In the genomic region with DNA sequence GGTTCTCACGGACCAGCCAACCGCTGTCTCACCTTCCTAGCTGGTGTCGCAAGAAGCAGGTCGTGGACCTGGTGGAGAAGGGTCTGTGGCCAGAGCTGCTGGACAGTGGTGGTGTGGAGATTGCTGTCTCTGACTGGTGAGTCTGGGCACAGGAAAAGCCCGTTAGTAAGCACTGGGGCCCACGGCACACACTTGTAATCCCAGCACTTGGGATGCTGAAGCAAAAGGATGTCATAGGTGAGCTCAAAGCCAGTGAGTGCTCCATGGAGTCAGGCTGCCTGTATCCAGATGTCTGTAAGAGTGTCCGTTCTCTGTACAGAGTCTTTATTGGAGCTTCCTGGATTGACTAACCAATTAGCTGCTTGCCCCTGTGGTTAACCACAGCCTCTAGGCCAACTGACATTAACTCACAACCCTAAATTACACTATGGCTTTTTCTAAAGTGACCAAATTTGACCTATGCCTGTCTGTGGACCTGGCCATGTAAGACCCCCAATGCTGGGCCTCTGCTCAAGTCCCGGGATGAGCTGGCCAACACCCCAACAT, we compare ENCODE assay signal across 14 mouse cellular contexts. TPM values are rescaled to one million over a fixed set of nuclear protein-coding genes. Genes with fewer than 3 reads are reported as not detected.
A peak's percentile ranks its signal among the peaks of the same experiment; 100 is the strongest.
DNase-seq lines count a peak whose midpoint lies in the region; ATAC-seq and TF ChIP-seq lines count a peak whose summit lies in the region.
"Had no signal": no experiment of that assay in that cellular context is flagged by ENCODE, and none has a peak within 500 bp of the region (broad histone marks: within the 10 kb centered on the region; RNA-seq: fewer than 3 reads in every experiment).

No protein-coding gene starts in this region.

- H3K4me2 ChIP-seq in hindbrain, embryonic 12.5 days (replicated peaks), result peak overlapping the region; percentile 90; the same call in 1 of the 2 replicates
- H3K4me2 ChIP-seq in hindbrain, embryonic 11.5 days (replicated peaks; ENCODE audit: low read depth, low read length), result no peak overlapping the region
- H3K4me2 ChIP-seq in limb, embryonic 14.5 days (replicated peaks; ENCODE audit: low read depth, low read length, severe bottlenecking), result 0 out of 2 replicates have a peak overlapping the region, but pooled peaks have one; percentile 18
- H3K4me2 ChIP-seq: liver, embryonic 13.5 days had no signal

- H3K4me3 ChIP-seq in hindbrain, embryonic 12.5 days, result no peak overlapping the region
- no peak overlapping the region for H3K4me3 ChIP-seq in hindbrain, embryonic 11.5 days (ENCODE audit: low read depth, low read length)
- peak overlapping the region; percentile 48; the same call in 1 of the 2 replicates for H3K4me3 ChIP-seq in E14TG2a.4 (replicated peaks; ENCODE audit: low read length)
- H3K4me3 ChIP-seq in limb, embryonic 14.5 days (replicated peaks; ENCODE audit: low read length), result no peak overlapping the region
- H3K4me3 ChIP-seq: left cerebral cortex, adult 2 months; liver, embryonic 13.5 days had no signal

- no peak for TF ChIP-seq CTCF in E14TG2a.4 (conservative IDR thresholded peaks at IDR 0.05; ENCODE audit: low read length)

- H3K9me3 ChIP-seq in hindbrain, embryonic 12.5 days (replicated peaks), result no peaks in the 10 kb centered on the region; the same call in 1 of the 2 replicates
- no peaks in the 10 kb centered on the region for H3K9me3 ChIP-seq in hindbrain, embryonic 11.5 days (ENCODE audit: control insufficient read depth, low read length)
- H3K9me3 ChIP-seq in E14TG2a.4 (ENCODE audit: low read length), result no peaks in the 10 kb centered on the region
- H3K9me3 ChIP-seq in limb, embryonic 14.5 days (ENCODE audit: control insufficient read depth, low read length), result no peaks in the 10 kb centered on the region
- H3K9me3 ChIP-seq: liver, embryonic 13.5 days; midbrain, embryonic 15.5 days had no signal

- no peak overlapping the region for H3K27ac ChIP-seq in hindbrain, embryonic 12.5 days
- no peak overlapping the region for H3K27ac ChIP-seq in hindbrain, embryonic 11.5 days (ENCODE audit: low read depth, low read length)
- H3K27ac ChIP-seq in limb, embryonic 14.5 days (replicated peaks; ENCODE audit: low read depth, low read length), result no peak overlapping the region
- H3K27ac ChIP-seq: left cerebral cortex, adult 2 months; liver, embryonic 13.5 days; midbrain, embryonic 15.5 days had no signal

- H3K36me3 ChIP-seq in hindbrain, embryonic 12.5 days, result no peaks in the 10 kb centered on the region
- no peaks in the 10 kb centered on the region for H3K36me3 ChIP-seq in hindbrain, embryonic 11.5 days (ENCODE audit: control insufficient read depth, insufficient read depth, low read length)
- H3K36me3 ChIP-seq in E14TG2a.4 (ENCODE audit: insufficient read depth, low read length), result peaks cover 31% of the 10 kb centered on the region
- no peaks in the 10 kb centered on the region for H3K36me3 ChIP-seq in limb, embryonic 14.5 days (ENCODE audit: control insufficient read depth, insufficient read depth, low read length)
- H3K36me3 ChIP-seq: liver, embryonic 13.5 days; midbrain, embryonic 15.5 days had no signal

- no peak for DNase-seq in hindbrain, embryonic 11.5 days (ENCODE audit: low spot score)
- no peak for DNase-seq in limb, embryonic 14.5 days (ENCODE audit: low spot score)
- DNase-seq in T-cell, adult 2 months (ENCODE audit: low spot score), result no peak
- DNase-seq: liver, embryonic 13.5 days; right cerebral cortex, postnatal 14 days had no signal

- ATAC-seq in hindbrain, embryonic 12.5 days (ENCODE audit: low FRiP score), result no peak
- ATAC-seq in hindbrain, embryonic 11.5 days (ENCODE audit: low FRiP score), result no peak
- peak; percentile 43; the same call in 1 of the 2 replicates for ATAC-seq in common myeloid progenitor, adult 5-6 weeks (replicated peaks; ENCODE audit: low read depth, poor library complexity, severe bottlenecking)
- no peak for ATAC-seq in limb, embryonic 14.5 days (ENCODE audit: low FRiP score, low read depth)
- ATAC-seq in activated CD4-positive, CD25-positive, alpha-beta regulatory T cell, adult 4 months, result no peak
- ATAC-seq: forebrain, embryonic 14.5 days; intestine, embryonic 16.5 days; midbrain, embryonic 15.5 days had no signal

- H3K9ac ChIP-seq in hindbrain, embryonic 12.5 days, result no peak overlapping the region
- no peak overlapping the region for H3K9ac ChIP-seq in hindbrain, embryonic 11.5 days (ENCODE audit: low read depth, low read length)
- no peak overlapping the region for H3K9ac ChIP-seq in limb, embryonic 14.5 days (ENCODE audit: low read depth, low read length, severe bottlenecking)
- H3K9ac ChIP-seq: liver, embryonic 13.5 days; midbrain, embryonic 15.5 days had no signal

- H3K4me1 ChIP-seq in hindbrain, embryonic 12.5 days, result peaks cover 17% of the 10 kb centered on the region
- H3K4me1 ChIP-seq in hindbrain, embryonic 11.5 days (replicated peaks; ENCODE audit: control insufficient read depth, insufficient read depth, low read length), result peaks cover 2% of the 10 kb centered on the region; the same call in 1 of the 2 replicates
- peaks cover 66% of the 10 kb centered on the region for H3K4me1 ChIP-seq in E14TG2a.4 (replicated peaks; ENCODE audit: low read depth, low read length)
- H3K4me1 ChIP-seq in limb, embryonic 14.5 days (ENCODE audit: control insufficient read depth, insufficient read depth, low read length), result peaks cover 3% of the 10 kb centered on the region; the same call in 1 of the 2 replicates

- peaks cover 27% of the 10 kb centered on the region for H3K27me3 ChIP-seq in hindbrain, embryonic 12.5 days
- H3K27me3 ChIP-seq in hindbrain, embryonic 11.5 days (ENCODE audit: control insufficient read depth, insufficient read depth, low read length), result peaks cover 4% of the 10 kb centered on the region; the same call in 1 of the 2 replicates
- H3K27me3 ChIP-seq in E14TG2a.4 (ENCODE audit: insufficient read depth, low read length), result no peaks in the 10 kb centered on the region
- H3K27me3 ChIP-seq in limb, embryonic 14.5 days (ENCODE audit: control insufficient read depth, insufficient read depth, low read length), result no peaks in the 10 kb centered on the region

- WGBS in hindbrain, embryonic 12.5 days, result 57% methylated on average over 8 of the region's 8 CpGs
- WGBS in hindbrain, embryonic 11.5 days, result 54% methylated on average over 8 of the region's 8 CpGs
- 43% methylated on average over 8 of the region's 8 CpGs for WGBS in limb, embryonic 14.5 days

- no peak for TF ChIP-seq POLR2A in limb, embryonic 14.5 days (IDR thresholded peaks at IDR 0.05; ENCODE audit: borderline replicate concordance, extremely low read depth, insufficient read depth, insufficient read length)

RNA-seq across cellular contexts. Expression of a gene that starts 2.4 kb away (rescaled TPM):
- 7.0 and 8.9 TPM in 2 replicates for polyA plus RNA-seq in hindbrain, embryonic 12.5 days (2016; fragmentation: Nextera tagmentation; extraction: Ambion mirVana)
- 5.1 and 5.5 TPM in 2 replicates for polyA plus RNA-seq in hindbrain, embryonic 11.5 days (2014; fragmentation: Nextera tagmentation; extraction: Ambion mirVana)
- not detected in 2 replicates for total RNA-seq in common myeloid progenitor, adult 5-6 weeks (2017)
- polyA plus RNA-seq in limb, embryonic 14.5 days (2012; rRNA removed), result 19.5 and 24.0 TPM in 2 replicates
- 7.4 and 9.0 TPM in 2 replicates for polyA plus RNA-seq in limb, embryonic 14.5 days (2014; fragmentation: Nextera tagmentation; extraction: Ambion mirVana)
- 1 to 10 TPM; 1.1 to 2.9 TPM for polyA plus RNA-seq in activated CD4-positive, CD25-positive, alpha-beta regulatory T cell, adult 4 months (2017; shearing (Covaris generic))
- total RNA-seq: neutrophil, adult 5-6 weeks had no signal

RNA-seq across cellular contexts. Expression of a gene that starts 21.6 kb away (rescaled TPM):
- 8.5 and 11.1 TPM in 2 replicates for polyA plus RNA-seq in hindbrain, embryonic 12.5 days (2016; fragmentation: Nextera tagmentation; extraction: Ambion mirVana)
- polyA plus RNA-seq in hindbrain, embryonic 11.5 days (2014; fragmentation: Nextera tagmentation; extraction: Ambion mirVana), result 8.5 and 9.4 TPM in 2 replicates
- total RNA-seq in common myeloid progenitor, adult 5-6 weeks (2017), result 2.1 and 4.1 TPM in 2 replicates
- 34.8 and 43.3 TPM in 2 replicates for polyA plus RNA-seq in limb, embryonic 14.5 days (2012; rRNA removed)
- polyA plus RNA-seq in limb, embryonic 14.5 days (2014; fragmentation: Nextera tagmentation; extraction: Ambion mirVana), result 25.6 and 29.0 TPM in 2 replicates
- polyA plus RNA-seq in activated CD4-positive, CD25-positive, alpha-beta regulatory T cell, adult 4 months (2017; shearing (Covaris generic)), result 10 to 100 TPM in 1 of 2 experiments, 1 to 10 TPM in 1; 8.3 to 10.9 TPM

RNA-seq across cellular contexts. Expression of a gene that starts 46.6 kb away (rescaled TPM):
- 107 and 116 TPM in 2 replicates for polyA plus RNA-seq in hindbrain, embryonic 12.5 days (2016; fragmentation: Nextera tagmentation; extraction: Ambion mirVana)
- 131 and 132 TPM in 2 replicates for polyA plus RNA-seq in hindbrain, embryonic 11.5 days (2014; fragmentation: Nextera tagmentation; extraction: Ambion mirVana)
- 37.4 and 42.2 TPM in 2 replicates for total RNA-seq in common myeloid progenitor, adult 5-6 weeks (2017)
- polyA plus RNA-seq in limb, embryonic 14.5 days (2012; rRNA removed), result 82.6 and 92.6 TPM in 2 replicates
- 134 and 135 TPM in 2 replicates for polyA plus RNA-seq in limb, embryonic 14.5 days (2014; fragmentation: Nextera tagmentation; extraction: Ambion mirVana)
- polyA plus RNA-seq in activated CD4-positive, CD25-positive, alpha-beta regulatory T cell, adult 4 months (2017; shearing (Covaris generic)), result 10 to 100 TPM; 71.9 to 75.7 TPM

RNA-seq across cellular contexts. Expression of a gene that starts 46.8 kb away (rescaled TPM):
- polyA plus RNA-seq in hindbrain, embryonic 12.5 days (2016; fragmentation: Nextera tagmentation; extraction: Ambion mirVana), result 25.7 and 28.0 TPM in 2 replicates
- polyA plus RNA-seq in hindbrain, embryonic 11.5 days (2014; fragmentation: Nextera tagmentation; extraction: Ambion mirVana), result 27.2 and 27.7 TPM in 2 replicates
- 8.7 and 14.2 TPM in 2 replicates for total RNA-seq in common myeloid progenitor, adult 5-6 weeks (2017)
- polyA plus RNA-seq in limb, embryonic 14.5 days (2012; rRNA removed), result 32.6 and 38.1 TPM in 2 replicates
- 22.0 and 22.3 TPM in 2 replicates for polyA plus RNA-seq in limb, embryonic 14.5 days (2014; fragmentation: Nextera tagmentation; extraction: Ambion mirVana)
- 10 to 100 TPM in 1 of 2 experiments, 1 to 10 TPM in 1; 8.9 to 13.0 TPM for polyA plus RNA-seq in activated CD4-positive, CD25-positive, alpha-beta regulatory T cell, adult 4 months (2017; shearing (Covaris generic))
